Mouse (Mus musculus) liver, embryonic 14.5 days (tissue): ENCODE results near the gene Rhbg. TPM values are rescaled to one million over a fixed set of nuclear protein-coding genes. Genes with fewer than 3 reads are reported as not detected.

ENCODE experiments used
- ATAC-seq: fragments of 200-750 bp; cut with Nextera tagmentation; 2 replicates; pipeline ENCODE4 v1.8.0; 2017; ENCODE audit warnings: moderate number of reproducible peaks, mild to moderate bottlenecking, moderate library complexity; ENCODE audit not compliant: insufficient read depth
- DNase-seq, 3 experiments: peaks; one replicate each; pipeline ENCODE4 v3.0.0-alpha.2; 2012 to 2013; ENCODE audit warnings: low read depth in 3 of 3, low spot score in 3 of 3
- H3K27ac ChIP-seq: fragments of 300-500 bp; sonication (generic); 2 replicates; pipeline ENCODE4 v1.5.1; 2014; ENCODE audit warnings: moderate library complexity, mild to moderate bottlenecking, control low read depth, inconsistent platforms
- H3K27me3 ChIP-seq: fragments of 300-500 bp; sonication (generic); 2 replicates; pipeline ENCODE4 v1.6.1; 2014; ENCODE audit warnings: mild to moderate bottlenecking, low read length, moderate library complexity; ENCODE audit not compliant: control insufficient read depth, insufficient read depth
- H3K36me3 ChIP-seq: fragments of 300-500 bp; sonication (generic); replicated peaks from 2 replicates; pipeline ENCODE4 v1.6.1; 2014; ENCODE audit warnings: low read depth; ENCODE audit not compliant: control insufficient read depth, insufficient read depth
- H3K4me1 ChIP-seq, 2 experiments: fragments of 200-500 bp in 1 of 2; fragments of 300-500 bp in 1 of 2; sonication (generic) in 1 of 2; replicated peaks; 2 replicates each; pipeline ENCODE4 v1.6.1; 2012 to 2014; ENCODE audit warnings: antibody characterized with exemption in 1 of 2, inconsistent platforms in 1 of 2, low read length in 1 of 2; ENCODE audit not compliant: control insufficient read depth in 2 of 2, insufficient read depth in 2 of 2
- H3K4me2 ChIP-seq: fragments of 300-500 bp; sonication (generic); 2 replicates; pipeline ENCODE4 v1.6.1; 2014; ENCODE audit warnings: low read depth, mild to moderate bottlenecking, control low read depth, moderate library complexity
- H3K4me3 ChIP-seq, 2 experiments: fragments of 200-500 bp in 1 of 2; fragments of 300-500 bp in 1 of 2; sonication (generic) in 1 of 2; 2 replicates each; pipeline ENCODE4 v1.5.1; 2012 to 2014; ENCODE audit warnings: low read depth in 2 of 2, low read length in 2 of 2, mild to moderate bottlenecking in 2 of 2, control low read depth in 1 of 2, inconsistent platforms in 1 of 2, moderate library complexity in 1 of 2; ENCODE audit not compliant: insufficient read depth in 1 of 2
- H3K9ac ChIP-seq: fragments of 300-500 bp; sonication (generic); replicated peaks from 2 replicates; pipeline ENCODE4 v1.6.1; 2014; ENCODE audit warnings: mild to moderate bottlenecking, control low read depth, moderate library complexity
- H3K9me3 ChIP-seq: fragments of 300-500 bp; sonication (generic); 2 replicates; pipeline ENCODE4 v1.6.1; 2016; ENCODE audit warnings: low read length, mixed read lengths; ENCODE audit not compliant: control insufficient read depth
- CTCF ChIP-seq: IDR thresholded peaks from 2 replicates; pipeline ENCODE4 v1.5.1; 2016; ENCODE audit warnings: antibody characterized with exemption, low read depth, control low read depth
- EP300 ChIP-seq: IDR thresholded peaks from 2 replicates; pipeline ENCODE4 v1.6.1; 2016; ENCODE audit warnings: antibody characterized with exemption, low read depth
- WGBS: fragments of 180-500 bp; shearing (Covaris S2); extraction: QIAGEN DNeasy Blood & Tissue Kit; methylation state at CpG from one replicate; pipeline ENCODE4 v1.1.7; 2014; ENCODE audit not compliant: insufficient replicate concordance; 5-methylcytosine and 5-hydroxymethylcytosine counted together
- polyA plus RNA-seq, 2 experiments: library from polyadenylated mRNA; depleted of rRNA in 1 of 2; stranded (reverse) in 1 of 2; unstranded in 1 of 2; fragments of >200 nt; fragmentation: Nextera tagmentation in 1 of 2; extraction: Ambion mirVana in 1 of 2; gene quantifications; 2 replicates each; pipeline versions ENCODE4 v1.2.1 to v1.2.3; 2012 to 2014

Rhbg gene
- 5.6 and 7.8 TPM in 2 replicates for polyA plus RNA-seq (2012; rRNA removed)
- polyA plus RNA-seq (2014; fragmentation: Nextera tagmentation; extraction: Ambion mirVana), result 7.6 and 8.0 TPM in 2 replicates

DNA sequence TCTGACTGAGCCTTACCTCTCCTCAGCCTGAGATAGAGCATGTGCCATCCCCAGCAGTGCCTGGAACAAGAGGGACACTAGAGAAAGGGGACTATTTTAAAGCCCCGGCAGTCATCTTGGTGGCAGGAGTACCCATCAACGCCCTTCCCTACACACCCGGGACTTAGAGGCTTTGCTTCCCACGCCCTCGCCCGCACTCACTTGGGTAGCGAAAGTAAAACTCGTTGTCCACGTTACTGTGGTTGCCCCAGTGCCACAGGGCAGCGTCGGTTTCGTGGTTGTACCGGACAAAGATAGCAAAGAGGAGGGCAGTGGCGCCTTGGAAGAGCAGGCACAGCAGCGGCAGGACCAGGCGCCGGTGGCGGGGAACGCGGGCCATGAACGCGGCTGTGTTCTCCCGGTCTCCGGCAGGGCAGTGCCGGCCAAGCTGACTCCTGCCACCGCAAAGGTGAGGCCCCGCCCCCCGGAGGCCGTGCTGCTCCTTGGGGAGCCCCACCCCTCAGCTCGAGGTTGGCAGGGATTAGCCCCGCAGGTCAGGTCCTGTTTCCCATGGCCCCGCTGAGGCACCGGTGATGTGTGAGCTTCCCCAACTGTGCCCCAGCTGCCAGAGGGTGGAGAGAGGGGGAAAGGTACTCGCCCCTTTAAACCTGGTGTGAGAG is at the start of gene Rhbg:
Gene Rhbg, minus strand, starts transcription at position 442 of the 659 bp plus-strand sequence.
- Histone ChIP-seq H3K27ac (no peak within 1 kb of the TSS), H3K4me1 (peaks cover 0 to 11% of the 10 kb centered on the region in 2 experiments; a peak in 1 of 4 replicates), H3K4me2 (peak within 1 kb of the TSS; percentile 58), H3K4me3 (peak within 1 kb of the TSS; percentile 43 to 44), H3K36me3 (no peaks in the 10 kb centered on the region), H3K27me3 (peaks cover 25% of the 10 kb centered on the region), H3K9me3 (no peaks in the 10 kb centered on the region), H3K9ac (no peak within 1 kb of the TSS)
- DNase-seq (no peak), ATAC-seq (no peak)
- WGBS, result under 1% methylated on average over 33 of the region's 34 CpGs
- TF ChIP-seq EP300, result no peak
- no peak for TF ChIP-seq CTCF

DNA sequence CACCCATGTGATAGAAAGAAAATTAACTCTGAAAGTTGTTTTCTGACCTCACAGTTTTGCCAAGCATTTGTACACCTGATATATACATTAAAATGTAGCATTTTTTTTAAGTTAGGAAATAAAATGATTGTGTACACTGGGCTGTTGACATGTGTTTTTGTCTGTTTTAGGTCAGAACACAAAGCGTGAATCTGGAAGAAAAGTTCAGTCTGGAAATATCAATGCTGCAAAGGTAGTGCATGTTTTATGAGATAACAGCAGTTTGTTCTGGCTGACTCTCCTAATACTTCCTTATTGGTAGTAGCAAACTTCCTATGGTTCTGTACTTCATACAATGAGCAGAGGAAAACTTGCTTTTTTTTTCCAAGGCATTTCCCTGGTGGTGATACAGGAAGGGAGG is 44.7 kb upstream of the Rhbg start:
- 16% methylated on average over 1 of the region's 1 CpGs for WGBS

DNA sequence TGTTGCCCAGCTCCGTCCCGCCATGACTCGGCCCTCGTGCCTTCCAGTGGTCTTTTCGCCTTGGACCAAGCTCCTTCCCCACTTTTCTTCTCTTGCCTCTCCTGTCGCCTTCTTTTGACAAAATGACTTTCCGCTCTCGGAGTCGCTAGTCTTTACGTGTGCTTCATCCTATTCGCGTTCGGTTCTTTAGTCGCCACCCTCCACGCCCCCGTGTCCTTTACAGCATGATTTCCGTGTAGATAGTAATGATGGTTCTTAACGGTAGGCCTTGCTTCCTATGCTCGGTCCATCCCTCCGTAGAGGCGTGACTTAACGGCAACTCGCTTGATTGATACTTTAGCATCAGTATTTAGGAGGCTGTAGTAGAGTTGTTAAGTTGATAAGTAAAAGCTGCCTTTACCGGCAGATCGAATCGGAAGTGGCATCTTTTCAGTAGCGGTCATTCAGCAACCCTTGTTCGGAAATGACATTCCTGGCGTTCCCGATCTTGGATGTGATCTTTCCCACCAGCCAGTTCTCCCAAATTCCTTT is 42.9 kb upstream of the Rhbg start:
- Histone ChIP-seq H3K36me3 (peaks cover 25% of the 10 kb centered on the region), H3K9ac (peak overlapping the region; percentile 78), H3K27ac (peak overlapping the region; percentile 75), H3K4me1 (peaks cover 14 to 24% of the 10 kb centered on the region in 2 experiments), H3K4me3 (peak overlapping the region; percentile 71 to 82), H3K9me3 (no peaks in the 10 kb centered on the region), H3K27me3 (no peaks in the 10 kb centered on the region), H3K4me2 (peak overlapping the region; percentile 98)
- TF ChIP-seq EP300 (no peak), CTCF (no peak)
- DNase-seq (peak; percentile 36 to 49 (median 39)), ATAC-seq (peak; percentile 26; the same call in 1 of the 2 replicates)
- under 1% methylated on average over 30 of the region's 30 CpGs for WGBS

More for the DNA sequence above, 44.7 kb upstream of the Rhbg start:
- H3K4me2 ChIP-seq, result peak overlapping the region; percentile 98
- no peak for DNase-seq
- no peaks in the 10 kb centered on the region for H3K27me3 ChIP-seq
- no peaks in the 10 kb centered on the region for H3K9me3 ChIP-seq
- no peak overlapping the region; a peak in 1 of 4 replicates for H3K4me3 ChIP-seq
- TF ChIP-seq CTCF, result no peak
- TF ChIP-seq EP300, result no peak
- peaks cover 14 to 24% of the 10 kb centered on the region in 2 experiments for H3K4me1 ChIP-seq
- no peak overlapping the region for H3K27ac ChIP-seq
- no peak for ATAC-seq
- H3K9ac ChIP-seq, result no peak overlapping the region
- H3K36me3 ChIP-seq, result peaks cover 38% of the 10 kb centered on the region

GRCm38 (mm10) chr3:88296561-88297318 is 42.2 kb upstream of the Rhbg start, which contains the start of the genes Tsacc and Cct3:
TSS of gene Tsacc (minus strand) at chr3:88296999.
TSS of gene Cct3 (plus strand) at chr3:88297116.
- no peaks in the 10 kb centered on the region for H3K9me3 ChIP-seq
- TF ChIP-seq EP300, result no peak
- peak; percentile 55 for TF ChIP-seq CTCF
- peak; percentile 99 for DNase-seq
- peak within 1 kb of the TSS; percentile 98 for H3K4me2 ChIP-seq
- H3K4me3 ChIP-seq, result peak within 1 kb of the TSS; percentile 71 to 82
- under 1% methylated on average over 44 of the region's 44 CpGs for WGBS
- no peaks in the 10 kb centered on the region for H3K27me3 ChIP-seq
- peak within 1 kb of the TSS; percentile 78 for H3K9ac ChIP-seq
- H3K36me3 ChIP-seq, result peaks cover 19% of the 10 kb centered on the region
- peak; percentile 97 for ATAC-seq
- H3K4me1 ChIP-seq, result peaks cover 14 to 24% of the 10 kb centered on the region in 2 experiments
- H3K27ac ChIP-seq, result peak within 1 kb of the TSS; percentile 88
